Mouse (Mus musculus) layer of hippocampus, postnatal 25 days (tissue): ENCODE measurements at regions not wholly inside any gene's neighbourhood (a gene's known extent, or its start where the extent isn't known, plus 50 kb on each side); places are given as distances from the start of the nearest gene placed in this dataset.
A peak's percentile ranks its signal among the peaks of the same experiment; 100 is the strongest.

Experiments
- DNase-seq, 2 experiments: peaks; one replicate each; pipeline ENCODE4 v3.0.0; 2022; ENCODE audit warnings: mixed read lengths in 2 of 2, low spot score in 1 of 2; ENCODE audit errors: extremely low spot score in 1 of 2

GRCm38 (mm10) chr1:16007809-16008208, 85.3 kb downstream of the 4930444P10Rik start:
- DNase-seq, result no peak

- no peak for DNase-seq
These were observed 86.2 kb downstream of the 4930444P10Rik start for GRCm38 (mm10) chr1:16006888-16007287.

- no peak for DNase-seq
These were observed 96.0 kb downstream of the 4930444P10Rik start for GRCm38 (mm10) chr1:15997135-15997534.

GRCm38 (mm10) chr1:15996341-15996740, 96.8 kb downstream of the 4930444P10Rik start:
- DNase-seq, result no peak

- DNase-seq, result peak in 1 of 2 experiments; percentile 13
These were observed 99.3 kb downstream of the 4930444P10Rik start for GRCm38 (mm10) chr1:15993561-15994410.

- no peak for DNase-seq
These were observed 102.1 kb downstream of the 4930444P10Rik start for GRCm38 (mm10) chr1:15990982-15991381.

- DNase-seq, result no peak
These were observed 107.5 kb downstream of the 4930444P10Rik start for GRCm38 (mm10) chr1:15985579-15985978.

- DNase-seq, result no peak
These were observed 113.8 kb downstream of the 4930444P10Rik start for GRCm38 (mm10) chr1:15979333-15979732.

- no peak for DNase-seq
These were observed 133.5 kb downstream of the 4930444P10Rik start for GRCm38 (mm10) chr1:15959578-15959977.

GRCm38 (mm10) chr1:15958661-15959060, 134.5 kb downstream of the 4930444P10Rik start:
- no peak for DNase-seq

GRCm38 (mm10) chr1:15943662-15944061, 149.5 kb downstream of the 4930444P10Rik start:
- no peak for DNase-seq

GRCm38 (mm10) chr1:15943041-15943440, 150.1 kb downstream of the 4930444P10Rik start:
- DNase-seq, result no peak
